Mouse (Mus musculus) hindbrain, embryonic 11.5 days (tissue): Measurements from ENCODE around the gene Aff1. TPM values are rescaled to one million over a fixed set of nuclear protein-coding genes. Genes with fewer than 3 reads are reported as not detected.

ENCODE experiments used
- ATAC-seq: fragments of 200-750 bp; cut with Nextera tagmentation; 2 replicates; pipeline ENCODE4 v1.8.0; 2017; ENCODE audit warnings: mild to moderate bottlenecking, moderate TSS enrichment, moderate library complexity; ENCODE audit not compliant: low FRiP score
- DNase-seq: peaks from one replicate; pipeline ENCODE4 v3.0.0-alpha.2; 2015; ENCODE audit warnings: low spot score
- H3K27ac ChIP-seq: fragments of 300-500 bp; sonication (generic); 2 replicates; pipeline ENCODE4 v1.5.1; 2014; ENCODE audit warnings: mild to moderate bottlenecking, low read depth, low read length
- H3K27me3 ChIP-seq: fragments of 300-500 bp; sonication (generic); 2 replicates; pipeline ENCODE4 v1.6.1; 2014; ENCODE audit warnings: mild to moderate bottlenecking, low read length, moderate library complexity, mixed read lengths; ENCODE audit not compliant: control insufficient read depth, insufficient read depth
- H3K36me3 ChIP-seq: fragments of 300-500 bp; sonication (generic); 2 replicates; pipeline ENCODE4 v1.6.1; 2014; ENCODE audit warnings: mild to moderate bottlenecking, low read length, moderate library complexity, mixed read lengths; ENCODE audit not compliant: control insufficient read depth, insufficient read depth
- H3K4me1 ChIP-seq: fragments of 300-500 bp; sonication (generic); replicated peaks from 2 replicates; pipeline ENCODE4 v1.6.1; 2014; ENCODE audit warnings: low read length, mixed read lengths; ENCODE audit not compliant: control insufficient read depth, insufficient read depth
- H3K4me2 ChIP-seq: fragments of 300-500 bp; sonication (generic); replicated peaks from 2 replicates; pipeline ENCODE4 v1.6.1; 2014; ENCODE audit warnings: mild to moderate bottlenecking, low read depth, low read length
- H3K4me3 ChIP-seq: fragments of 300-500 bp; sonication (generic); 2 replicates; pipeline ENCODE4 v1.5.1; 2014; ENCODE audit warnings: low read depth, low read length
- H3K9ac ChIP-seq: fragments of 300-500 bp; sonication (generic); 2 replicates; pipeline ENCODE4 v1.6.1; 2014; ENCODE audit warnings: low read depth, low read length
- H3K9me3 ChIP-seq: fragments of 300-500 bp; sonication (generic); 2 replicates; pipeline ENCODE4 v1.6.1; 2016; ENCODE audit warnings: low read length; ENCODE audit not compliant: control insufficient read depth
- WGBS: fragments of 180-500 bp; shearing (Covaris S2); extraction: QIAGEN DNeasy Blood & Tissue Kit; methylation state at CpG from one replicate; pipeline ENCODE4 v1.1.7; 2014; 5-methylcytosine and 5-hydroxymethylcytosine counted together
- polyA plus RNA-seq: library from polyadenylated mRNA; unstranded; fragments of >200 nt; fragmentation: Nextera tagmentation; extraction: Ambion mirVana; gene quantifications from 2 replicates; pipeline ENCODE4 v1.2.1, GENCODE M21; 2014

The Aff1 gene
- polyA plus RNA-seq, 1 experiment from 2014 or later = 7.0 TPM

DNA sequence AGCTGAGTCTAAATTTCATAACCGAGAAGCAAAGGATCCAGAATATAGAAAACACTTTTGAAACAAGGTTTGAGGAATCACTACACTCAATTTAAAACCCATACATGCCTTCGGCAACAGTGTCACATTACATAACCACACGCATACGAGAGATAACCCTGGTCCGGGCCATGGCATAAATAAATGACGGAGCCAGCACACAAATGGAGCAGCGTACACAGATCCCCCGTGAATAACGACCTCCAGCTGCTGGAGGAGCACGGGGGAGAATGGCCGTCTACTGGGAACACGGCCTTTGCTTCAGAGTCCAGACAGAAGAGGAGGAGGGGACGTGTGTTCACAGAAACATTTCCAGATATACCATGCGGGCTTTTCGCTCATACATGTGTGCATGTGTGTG lies 197.6 kb downstream of the Aff1 start:
- H3K4me1 ChIP-seq = no peaks in the 10 kb centered on the region
- H3K9ac ChIP-seq = no peak overlapping the region
- no peak for ATAC-seq
- H3K4me3 ChIP-seq = no peak overlapping the region
- H3K27me3 ChIP-seq = no peaks in the 10 kb centered on the region
- 72% methylated on average over 15 of the region's 15 CpGs for WGBS
- H3K4me2 ChIP-seq = no peak overlapping the region
- no peaks in the 10 kb centered on the region for H3K36me3 ChIP-seq
- no peak for DNase-seq
- no peaks in the 10 kb centered on the region for H3K9me3 ChIP-seq
- H3K27ac ChIP-seq = no peak overlapping the region

GRCm38 (mm10) chr5:103898310-103898709 lies 206.1 kb downstream of the Aff1 start:
- no peak overlapping the region for H3K4me3 ChIP-seq
- no peak overlapping the region for H3K27ac ChIP-seq
- no peaks in the 10 kb centered on the region for H3K36me3 ChIP-seq
- ATAC-seq (no peak), DNase-seq (no peak)
- no peaks in the 10 kb centered on the region for H3K9me3 ChIP-seq
- no peak overlapping the region for H3K9ac ChIP-seq
- no peak overlapping the region for H3K4me2 ChIP-seq
- 25% methylated on average over 1 of the region's 1 CpGs for WGBS
- H3K4me1 ChIP-seq = no peaks in the 10 kb centered on the region
- no peaks in the 10 kb centered on the region for H3K27me3 ChIP-seq

Other genes starting within 250 kb of the Aff1 start
- 0.22 and 0.40 TPM in 2 replicates for gene Slc10a6, start 63.0 kb upstream of the Aff1 start, polyA plus RNA-seq
- 0.25 TPM in 1 of 2 replicates, not detected in the other for gene 1700016H13Rik, start 36.4 kb upstream of the Aff1 start, polyA plus RNA-seq
- 15.6 and 17.2 TPM in 2 replicates for gene Klhl8, start 218.9 kb downstream of the Aff1 start, polyA plus RNA-seq